Mouse (Mus musculus) forebrain, postnatal 0 days (tissue): ENCODE data around the gene Gm11099. TPM values are rescaled to one million over a fixed set of nuclear protein-coding genes. Genes with fewer than 3 reads are reported as not detected.

Experiments used
- ATAC-seq: fragments of 200-750 bp; cut with Nextera tagmentation; 2 replicates; pipeline ENCODE4 v1.8.0; 2017; ENCODE audit warnings: mild to moderate bottlenecking, moderate library complexity
- DNase-seq: peaks from one replicate; pipeline ENCODE4 v3.0.0-alpha.2; 2015
- H3K27ac ChIP-seq: fragments of 300-500 bp; sonication (generic); 2 replicates; pipeline ENCODE4 v1.5.1; 2014; ENCODE audit warnings: low read depth, mild to moderate bottlenecking, antibody characterized with exemption, low read length, moderate library complexity, mixed read lengths
- H3K27me3 ChIP-seq: fragments of 300-500 bp; sonication (generic); 2 replicates; pipeline ENCODE4 v1.6.1; 2014; ENCODE audit warnings: mild to moderate bottlenecking, low read length, mixed read lengths; ENCODE audit not compliant: insufficient read depth
- H3K36me3 ChIP-seq: fragments of 300-500 bp; sonication (generic); 2 replicates; pipeline ENCODE4 v1.6.1; 2014; ENCODE audit warnings: mild to moderate bottlenecking, moderate library complexity; ENCODE audit not compliant: insufficient read depth
- H3K4me1 ChIP-seq: fragments of 300-500 bp; sonication (generic); 2 replicates; pipeline ENCODE4 v1.6.1; 2014; ENCODE audit warnings: antibody characterized with exemption; ENCODE audit not compliant: insufficient read depth
- H3K4me2 ChIP-seq: fragments of 300-500 bp; sonication (generic); 2 replicates; pipeline ENCODE4 v1.6.1; 2014; ENCODE audit warnings: low read depth, mild to moderate bottlenecking, moderate library complexity
- H3K4me3 ChIP-seq: fragments of 300-500 bp; sonication (generic); 2 replicates; pipeline ENCODE4 v1.5.1; 2014; ENCODE audit warnings: low read depth, low read length, mixed read lengths
- H3K9ac ChIP-seq: fragments of 300-500 bp; sonication (generic); 2 replicates; pipeline ENCODE4 v1.6.1; 2014; ENCODE audit warnings: mild to moderate bottlenecking
- H3K9me3 ChIP-seq: fragments of 300-500 bp; sonication (generic); 2 replicates; pipeline ENCODE4 v1.6.1; 2016; ENCODE audit warnings: low read length
- CTCF ChIP-seq: sonication (generic); IDR thresholded peaks from 2 replicates; pipeline ENCODE4 v1.5.1; 2016; ENCODE audit warnings: antibody characterized with exemption, control low read depth, low read depth
- WGBS: fragments of 180-500 bp; shearing (Covaris S2); extraction: QIAGEN DNeasy Blood & Tissue Kit; methylation state at CpG from one replicate; pipeline ENCODE4 v1.1.7; 2014; 5-methylcytosine and 5-hydroxymethylcytosine counted together
- polyA plus RNA-seq: library from polyadenylated mRNA; unstranded; fragments of >200 nt; fragmentation: Nextera tagmentation; extraction: Ambion mirVana; gene quantifications from 2 replicates; pipeline ENCODE4 v1.2.1, GENCODE M21; 2015
- total RNA-seq: library from RNA; depleted of rRNA; stranded (reverse); fragments of >200 nt; gene quantifications from 2 replicates; pipeline ENCODE4 v1.2.3, GENCODE M21; 2014

Gene Gm11099
- total and polyA plus RNA-seq, 2 experiments from 2014 or later = not detected

GRCm38 (mm10) chr2:58842443-58842842 lies 16.8 kb upstream of the Gm11099 start:
- ATAC-seq (no peak), DNase-seq (no peak)
- Histone ChIP-seq H3K9ac (no peak overlapping the region), H3K27me3 (no peaks in the 10 kb centered on the region), H3K27ac (no peak overlapping the region), H3K36me3 (no peaks in the 10 kb centered on the region), H3K4me3 (no peak overlapping the region), H3K4me1 (no peaks in the 10 kb centered on the region; the same call in 1 of the 2 replicates), H3K4me2 (no peak overlapping the region), H3K9me3 (no peaks in the 10 kb centered on the region)
- no peak for TF ChIP-seq CTCF
- WGBS = 87% methylated on average over 4 of the region's 4 CpGs

GRCm38 (mm10) chr2:58844499-58844898 lies 14.7 kb upstream of the Gm11099 start:
- DNase-seq = no peak
- Histone ChIP-seq H3K27ac (no peak overlapping the region), H3K27me3 (no peaks in the 10 kb centered on the region), H3K4me3 (no peak overlapping the region), H3K9ac (no peak overlapping the region), H3K9me3 (no peaks in the 10 kb centered on the region), H3K4me2 (no peak overlapping the region), H3K36me3 (no peaks in the 10 kb centered on the region), H3K4me1 (no peaks in the 10 kb centered on the region; the same call in 1 of the 2 replicates)
- 48% methylated on average over 10 of the region's 10 CpGs for WGBS
- TF ChIP-seq CTCF = no peak
- ATAC-seq = no peak

GRCm38 (mm10) chr2:58879876-58880275 lies 20.6 kb downstream of the Gm11099 start:
- 38% methylated on average over 3 of the region's 3 CpGs for WGBS
- ATAC-seq (no peak), DNase-seq (no peak)
- no peaks in the 10 kb centered on the region for H3K9me3 ChIP-seq
- no peak overlapping the region for H3K4me2 ChIP-seq
- no peaks in the 10 kb centered on the region for H3K4me1 ChIP-seq
- no peak overlapping the region for H3K27ac ChIP-seq
- no peak overlapping the region for H3K4me3 ChIP-seq
- H3K9ac ChIP-seq = no peak overlapping the region
- no peaks in the 10 kb centered on the region for H3K36me3 ChIP-seq
- no peak for TF ChIP-seq CTCF
- no peaks in the 10 kb centered on the region for H3K27me3 ChIP-seq

- H3K9me3 ChIP-seq = no peaks in the 10 kb centered on the region
- 63% methylated on average over 4 of the region's 4 CpGs for WGBS
- no peak overlapping the region for H3K9ac ChIP-seq
- TF ChIP-seq CTCF = no peak
- H3K4me3 ChIP-seq = no peak overlapping the region
- no peaks in the 10 kb centered on the region for H3K4me1 ChIP-seq
- no peaks in the 10 kb centered on the region for H3K27me3 ChIP-seq
- H3K36me3 ChIP-seq = no peaks in the 10 kb centered on the region
- no peak overlapping the region for H3K27ac ChIP-seq
- DNase-seq = no peak
- no peak overlapping the region for H3K4me2 ChIP-seq
- ATAC-seq = peak; percentile 34
Measured at GRCm38 (mm10) chr2:58905057-58905456, 45.8 kb downstream of the Gm11099 start.

GRCm38 (mm10) chr2:58906814-58907516 lies 47.7 kb downstream of the Gm11099 start:
- H3K4me2 ChIP-seq = no peak overlapping the region
- 69% methylated on average over 14 of the region's 14 CpGs for WGBS

GRCm38 (mm10) chr2:58912339-58912738 lies 53.1 kb downstream of the Gm11099 start:
- Histone ChIP-seq H3K4me1 (no peaks in the 10 kb centered on the region), H3K27me3 (no peaks in the 10 kb centered on the region), H3K9me3 (no peaks in the 10 kb centered on the region), H3K27ac (no peak overlapping the region), H3K4me3 (no peak overlapping the region), H3K9ac (no peak overlapping the region), H3K4me2 (no peak overlapping the region), H3K36me3 (no peaks in the 10 kb centered on the region)
- TF ChIP-seq CTCF = no peak
- no peak for DNase-seq
- ATAC-seq = no peak
- WGBS = 94% methylated on average over 9 of the region's 9 CpGs

More at GRCm38 (mm10) chr2:58906814-58907516, 47.7 kb downstream of the Gm11099 start:
- no peaks in the 10 kb centered on the region for H3K36me3 ChIP-seq
- no peak for TF ChIP-seq CTCF
- no peak overlapping the region for H3K27ac ChIP-seq
- H3K9ac ChIP-seq = no peak overlapping the region
- DNase-seq (no peak), ATAC-seq (no peak)
- H3K4me3 ChIP-seq = no peak overlapping the region
- no peaks in the 10 kb centered on the region for H3K27me3 ChIP-seq
- H3K4me1 ChIP-seq = no peaks in the 10 kb centered on the region
- H3K9me3 ChIP-seq = no peaks in the 10 kb centered on the region

GRCm38 (mm10) chr2:58918351-58918750 lies 59.1 kb downstream of the Gm11099 start:
- no peak overlapping the region for H3K9ac ChIP-seq
- H3K27me3 ChIP-seq = no peaks in the 10 kb centered on the region
- DNase-seq = no peak
- no peak overlapping the region for H3K27ac ChIP-seq
- H3K9me3 ChIP-seq = no peaks in the 10 kb centered on the region
- H3K36me3 ChIP-seq = no peaks in the 10 kb centered on the region
- no peak for ATAC-seq
- WGBS = 46% methylated on average over 4 of the region's 4 CpGs
- no peak overlapping the region for H3K4me2 ChIP-seq
- no peak overlapping the region for H3K4me3 ChIP-seq
- no peaks in the 10 kb centered on the region for H3K4me1 ChIP-seq
- TF ChIP-seq CTCF = no peak
